Mouse (Mus musculus) thymus, postnatal 10 days (tissue): ENCODE measurements around the gene Prdm11.

Experiments used
- DNase-seq, 2 experiments: peaks; one replicate each; pipeline ENCODE4 v3.0.0; 2021; ENCODE audit warnings: low spot score in 2 of 2

Prdm11 gene

DNA sequence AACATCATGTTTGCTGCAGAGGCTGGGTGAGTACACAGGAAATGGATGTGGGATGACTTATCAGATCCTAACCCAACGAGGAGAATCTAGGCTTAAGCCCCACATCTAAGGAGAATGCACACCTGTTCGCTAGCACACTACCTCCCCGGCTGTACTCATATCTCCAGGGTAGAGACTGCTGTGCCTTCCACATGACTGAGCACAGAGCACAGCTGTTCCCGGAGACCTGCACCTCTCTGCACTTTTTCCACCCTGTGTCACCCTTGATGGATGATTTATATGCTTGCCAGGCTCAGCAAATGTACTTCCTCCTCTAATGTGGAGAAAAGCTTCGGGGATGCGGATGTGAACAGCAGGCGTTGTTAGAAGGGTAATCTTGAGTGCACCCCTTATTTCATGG lies 114.9 kb downstream of the Prdm11 start:
- peak; percentile 63 to 71 for DNase-seq

GRCm38 (mm10) chr2:92929696-92930095 lies 116.3 kb downstream of the Prdm11 start:
- no peak for DNase-seq

GRCm38 (mm10) chr2:92924677-92925259 lies 121.2 kb downstream of the Prdm11 start:
- DNase-seq: no peak

- DNase-seq: no peak
These were observed 125.3 kb downstream of the Prdm11 start for GRCm38 (mm10) chr2:92920709-92921108.

DNA sequence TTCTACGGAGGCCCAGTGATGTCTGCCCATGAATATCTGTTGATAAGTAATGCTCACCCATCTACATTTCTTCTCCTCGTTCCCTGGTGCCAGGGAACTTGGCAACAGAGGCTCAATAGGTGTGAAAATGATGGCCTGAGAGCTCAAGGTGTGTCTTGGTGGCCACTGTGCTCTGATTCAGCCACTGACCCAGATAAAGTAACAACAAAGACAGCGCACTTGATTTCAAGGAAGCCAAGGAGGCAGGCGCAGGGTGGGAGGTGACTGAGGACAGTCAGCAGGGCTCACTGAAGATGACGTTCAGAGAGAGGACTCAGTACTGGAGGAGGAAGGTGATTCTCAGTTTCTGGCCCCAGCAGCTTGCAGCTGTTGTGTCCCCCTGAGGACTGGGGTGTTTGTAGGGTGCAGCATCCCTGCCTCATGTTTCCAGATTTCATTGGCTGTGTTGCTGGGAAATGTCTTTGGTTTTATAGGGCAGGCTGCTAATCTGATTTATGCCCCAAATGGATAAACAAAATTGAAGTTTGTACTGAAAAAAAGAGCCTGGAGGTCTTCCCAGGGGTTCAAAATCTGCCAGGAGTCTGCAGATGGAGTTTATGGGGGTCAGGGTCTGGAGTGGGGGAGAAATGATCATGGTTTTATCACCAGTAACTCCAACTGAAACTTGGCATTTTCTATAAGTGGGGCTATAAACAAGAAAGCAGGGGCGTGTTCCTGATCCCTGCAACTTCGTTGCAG lies 128.4 kb downstream of the Prdm11 start:
- no peak for DNase-seq

GRCm38 (mm10) chr2:92915659-92916631 lies 130.0 kb downstream of the Prdm11 start:
- no peak for DNase-seq
